8 mouse cellular contexts compared by ENCODE assay signal in the genomic region with DNA sequence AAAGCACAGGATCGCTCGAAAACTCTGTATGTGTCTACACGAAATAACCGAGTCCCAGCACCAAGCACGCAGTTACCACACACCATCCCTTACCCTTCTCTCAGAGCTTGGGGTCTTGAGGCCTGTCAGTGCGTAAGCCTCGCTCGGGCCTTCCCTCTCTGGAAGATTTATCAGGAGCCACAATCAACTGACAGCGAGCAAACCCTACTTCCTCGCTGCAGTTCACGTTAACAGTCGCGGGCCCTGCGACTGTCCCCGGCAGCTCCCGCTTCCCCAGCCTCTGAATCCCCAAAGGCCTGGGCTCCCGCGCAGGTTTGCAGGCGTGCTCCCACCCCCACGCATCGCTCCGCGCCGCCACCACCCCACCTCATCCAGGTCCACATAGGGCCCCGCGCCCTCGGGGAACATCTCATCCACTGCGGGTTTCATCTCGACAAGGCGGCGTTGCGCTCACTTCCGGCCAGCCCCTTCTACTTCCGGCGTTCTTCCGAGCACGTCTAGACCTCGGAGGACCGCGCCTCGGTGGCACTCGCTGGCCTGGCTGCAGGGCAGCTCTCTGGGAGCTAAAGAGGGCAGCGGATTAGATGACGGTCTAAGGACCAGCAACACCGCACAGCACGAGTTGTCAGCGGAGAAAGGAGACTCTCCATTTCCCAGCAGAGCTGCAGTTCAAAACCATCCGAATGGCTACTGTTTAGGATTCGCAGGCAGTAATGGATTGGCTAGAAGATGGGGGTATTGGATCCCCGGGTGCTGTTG. TPM values are rescaled to one million over a fixed set of nuclear protein-coding genes. Genes with fewer than 3 reads are reported as not detected.
A peak's percentile ranks its signal among the peaks of the same experiment; 100 is the strongest.
DNase-seq lines count a peak whose midpoint lies in the region; ATAC-seq and TF ChIP-seq lines count a peak whose summit lies in the region.

A gene (minus strand): TSS at position 472 of the 759 bp plus-strand sequence.

- TF ChIP-seq CTCF in G1E (IDR thresholded peaks at IDR 0.05; ENCODE audit: low read depth, low read length): no peak
- no peak for TF ChIP-seq CTCF in layer of hippocampus, adult 2 months (conservative IDR thresholded peaks at IDR 0.05)
- TF ChIP-seq CTCF in lung, embryonic 14.5 days (IDR thresholded peaks at IDR 0.05; ENCODE audit: low read depth): no peak
- TF ChIP-seq CTCF in olfactory bulb, adult 2 months (IDR thresholded peaks at IDR 0.05; ENCODE audit: insufficient read depth, low read depth, low read length): no peak
- 0 out of 2 replicates have a peak, but pooled peaks have one; percentile 44 for TF ChIP-seq CTCF in thymus, adult 2 months (IDR thresholded peaks at IDR 0.05; ENCODE audit: borderline replicate concordance, control insufficient read depth, extremely low read depth, insufficient read depth, low read length, poor library complexity)

- intact Hi-C loops in heart, postnatal 36 days (cut with DNase I): loop anchor here (5.0 kb wide), 1 partner anchor 1469 kb away; no protein-coding TSS in a partner anchor

- peak; percentile 92 for ATAC-seq in G1E (ENCODE audit: extremely low read depth, insufficient number of reproducible peaks, low FRiP score, poor library complexity, severe bottlenecking)
- peak; percentile 96 for ATAC-seq in forebrain, embryonic 16.5 days
- ATAC-seq in lung, embryonic 14.5 days (ENCODE audit: insufficient read depth): peak; percentile 96

- H3K4me1 ChIP-seq in G1E (ENCODE audit: insufficient read depth, low read depth, low read length): peaks cover 52% of the 10 kb centered on the region
- H3K4me1 ChIP-seq in forebrain, embryonic 16.5 days (replicated peaks; ENCODE audit: control insufficient read depth, insufficient read depth, low read length): peaks cover 20% of the 10 kb centered on the region
- H3K4me1 ChIP-seq in lung, embryonic 14.5 days (ENCODE audit: insufficient read depth): peaks cover 3% of the 10 kb centered on the region; the same call in 1 of the 2 replicates
- H3K4me1 ChIP-seq in olfactory bulb, adult 2 months (ENCODE audit: control insufficient read depth, insufficient read depth, low read length): peaks cover 24% of the 10 kb centered on the region
- H3K4me1 ChIP-seq in thymus, adult 2 months (replicated peaks; ENCODE audit: control insufficient read depth, insufficient read depth, low read length): peaks cover 26% of the 10 kb centered on the region

- peak within 1 kb of the TSS; percentile 98 for H3K4me2 ChIP-seq in forebrain, embryonic 16.5 days (ENCODE audit: low read length)
- peak within 1 kb of the TSS; percentile 98 for H3K4me2 ChIP-seq in lung, embryonic 14.5 days

- peak; percentile 86 for TF ChIP-seq POLR2A in olfactory bulb, adult 2 months (IDR thresholded peaks at IDR 0.05; ENCODE audit: insufficient read depth, low read depth, low read length)
- peak; percentile 50; the same call in 1 of the 2 replicates for TF ChIP-seq POLR2A in thymus, adult 2 months (IDR thresholded peaks at IDR 0.05; ENCODE audit: control insufficient read depth, extremely low read depth, insufficient read depth, low read length, poor library complexity)

- H3K9ac ChIP-seq in forebrain, embryonic 16.5 days (replicated peaks; ENCODE audit: low read depth, low read length): peak within 1 kb of the TSS; percentile 91
- H3K9ac ChIP-seq in lung, embryonic 14.5 days: peak within 1 kb of the TSS; percentile 93

- 2% methylated on average over 50 of the region's 50 CpGs for WGBS in forebrain, embryonic 16.5 days
- 2% methylated on average over 50 of the region's 50 CpGs for WGBS in lung, embryonic 14.5 days
- WGBS in olfactory bulb, adult 2 months: under 1% methylated on average over 50 of the region's 50 CpGs
- WGBS in thymus, adult 2 months: 4% methylated on average over 50 of the region's 50 CpGs

- peak within 1 kb of the TSS; percentile 80 for H3K4me3 ChIP-seq in G1E (ENCODE audit: low read depth, low read length)
- H3K4me3 ChIP-seq in forebrain, embryonic 16.5 days (replicated peaks; ENCODE audit: low read length): peak within 1 kb of the TSS; percentile 83
- H3K4me3 ChIP-seq in layer of hippocampus, adult 2 months: peak within 1 kb of the TSS; percentile 97
- peak within 1 kb of the TSS; percentile 65 for H3K4me3 ChIP-seq in lung, embryonic 14.5 days (ENCODE audit: low read depth, low read length)
- peak within 1 kb of the TSS; percentile 65 for H3K4me3 ChIP-seq in olfactory bulb, adult 2 months (ENCODE audit: insufficient read depth, low read depth, low read length)
- H3K4me3 ChIP-seq in thymus, adult 2 months (ENCODE audit: control insufficient read depth, insufficient read depth, low read length): peak within 1 kb of the TSS; percentile 67

- H3K36me3 ChIP-seq in G1E (replicated peaks): peaks cover 41% of the 10 kb centered on the region
- H3K36me3 ChIP-seq in forebrain, embryonic 16.5 days (ENCODE audit: control insufficient read depth, insufficient read depth): peaks cover 3% of the 10 kb centered on the region
- peaks cover 27% of the 10 kb centered on the region for H3K36me3 ChIP-seq in lung, embryonic 14.5 days (ENCODE audit: insufficient read depth)
- peaks cover 9% of the 10 kb centered on the region; the same call in 1 of the 2 replicates for H3K36me3 ChIP-seq in thymus, adult 2 months (ENCODE audit: control insufficient read depth, insufficient read depth, low read length)

- peak; percentile 89 for DNase-seq in G1E (ENCODE audit: low spot score)
- peak; percentile 93 for DNase-seq in cerebellum, adult 18-20 months
- peak; percentile 89 to 93 for DNase-seq in heart, postnatal 36 days
- DNase-seq in layer of hippocampus, adult 2 months (ENCODE audit: low spot score in 2 of 2): peak; percentile 87 to 89
- DNase-seq in lung, embryonic 14.5 days: peak; percentile 97
- peak; percentile 88 for DNase-seq in thymus, adult 2 months

- H3K27ac ChIP-seq in forebrain, embryonic 16.5 days (ENCODE audit: low read length): peak within 1 kb of the TSS; percentile 79
- H3K27ac ChIP-seq in layer of hippocampus, adult 2 months: peak within 1 kb of the TSS; percentile 95
- H3K27ac ChIP-seq in lung, embryonic 14.5 days (ENCODE audit: low read depth): no peak within 1 kb of the TSS
- H3K27ac ChIP-seq in olfactory bulb, adult 2 months (ENCODE audit: insufficient read depth, low read depth, low read length): peak within 1 kb of the TSS; percentile 81
- peak within 1 kb of the TSS; percentile 50 for H3K27ac ChIP-seq in thymus, adult 2 months (ENCODE audit: control insufficient read depth, insufficient read depth, low read length)

- H3K27me3 ChIP-seq in G1E (ENCODE audit: insufficient read depth, low read length): peaks cover 18% of the 10 kb centered on the region
- no peaks in the 10 kb centered on the region for H3K27me3 ChIP-seq in forebrain, embryonic 16.5 days (replicated peaks; ENCODE audit: control insufficient read depth, insufficient read depth, low read length)
- H3K27me3 ChIP-seq in lung, embryonic 14.5 days (ENCODE audit: insufficient read depth, low read length): no peaks in the 10 kb centered on the region
- no peaks in the 10 kb centered on the region for H3K27me3 ChIP-seq in thymus, adult 2 months (ENCODE audit: control insufficient read depth, insufficient read depth, low read length)

- H3K9me3 ChIP-seq in G1E (replicated peaks): no peaks in the 10 kb centered on the region
- no peaks in the 10 kb centered on the region for H3K9me3 ChIP-seq in forebrain, embryonic 16.5 days (ENCODE audit: control insufficient read depth, low read length)
- H3K9me3 ChIP-seq in lung, embryonic 14.5 days (ENCODE audit: low read depth, low read length): no peaks in the 10 kb centered on the region

RNA-seq across cellular contexts. Expression of the gene that starts here (rescaled TPM):
- total RNA-seq in G1E (2014; fragmentation: Nextera tagmentation) (114 and 153 TPM in 2 replicates), G1E (2017) (415 and 435 TPM in 2 replicates)
- polyA plus RNA-seq in G1E (2012): 123 and 130 TPM in 2 replicates
- polyA plus RNA-seq in forebrain, embryonic 16.5 days (2015; fragmentation: Nextera tagmentation; extraction: Ambion mirVana): 462 and 475 TPM in 2 replicates
- total RNA-seq in heart, postnatal 36 days (2021): 100 to 1,000 TPM; 219 to 225 TPM
- total RNA-seq in layer of hippocampus, adult 2 months (2021): 100 to 1,000 TPM; 321 to 335 TPM
- polyA plus RNA-seq in lung, embryonic 14.5 days (2014; fragmentation: Nextera tagmentation; extraction: Ambion mirVana): 391 and 414 TPM in 2 replicates
- polyA plus RNA-seq in olfactory bulb, adult 2 months (2012; ENCODE audit: insufficient read depth, insufficient read length, low replicate concordance, missing spikeins): not detected in 2 replicates
- 105 and 144 TPM in 2 replicates for polyA plus RNA-seq in thymus, adult 2 months (2012; rRNA removed)

Comparison
In these comparisons a context has a peak if more than half of its experiments do, and no peak if none do; other contexts are left out.
1. RNA of the gene that starts here (polyA plus RNA-seq): 462 to 475 TPM in forebrain, embryonic 16.5 days, 391 to 414 TPM in lung, embryonic 14.5 days, 105 to 144 TPM in thymus, adult 2 months and 123 to 130 TPM in G1E; not detected in olfactory bulb, adult 2 months; every median in the first group is over 100 times any median in the second.
2. Peak in every context shown above with its lines, with median percentiles within 50 percentile points of each other: ATAC-seq, DNase-seq and H3K4me3 ChIP-seq.